Mouse (Mus musculus): ENCODE measurements around the gene Cpxm2. TPM values are rescaled to one million over a fixed set of nuclear protein-coding genes. Genes with fewer than 3 reads are reported as not detected.

The Cpxm2 gene
- polyA plus RNA-seq, 1 experiment = not detected

- WGBS = 67% methylated on average over 5 of the region's 5 CpGs
- no peak overlapping the region for H3K27ac ChIP-seq (ENCODE audit: control insufficient read depth, insufficient read depth, low read depth, low read length, poor library complexity)
- no peak overlapping the region for H3K4me3 ChIP-seq (replicated peaks; ENCODE audit: control insufficient read depth, low read depth, low read length)
- TF ChIP-seq CTCF (IDR thresholded peaks at IDR 0.05; ENCODE audit: control insufficient read depth, insufficient read depth, low read length) (no peak), POLR2A (IDR thresholded peaks at IDR 0.05; ENCODE audit: borderline replicate concordance, control insufficient read depth, low read depth, low read length) (no peak)
- H3K4me1 ChIP-seq (ENCODE audit: control insufficient read depth, insufficient read depth, low read length) = no peaks in the 10 kb centered on the region
Observed at GRCm38 (mm10) chr7:132183892-132184404, 29.4 kb upstream of the Cpxm2 start.

GRCm38 (mm10) chr7:132181586-132182198, 27.2 kb upstream of the Cpxm2 start:
- Histone ChIP-seq H3K27ac (ENCODE audit: control insufficient read depth, insufficient read depth, low read depth, low read length, poor library complexity) (no peak overlapping the region), H3K4me3 (replicated peaks; ENCODE audit: control insufficient read depth, low read depth, low read length) (no peak overlapping the region), H3K4me1 (ENCODE audit: control insufficient read depth, insufficient read depth, low read length) (no peaks in the 10 kb centered on the region)
- no peak for TF ChIP-seq CTCF (IDR thresholded peaks at IDR 0.05; ENCODE audit: control insufficient read depth, insufficient read depth, low read length)
- no peak for TF ChIP-seq POLR2A (IDR thresholded peaks at IDR 0.05; ENCODE audit: borderline replicate concordance, control insufficient read depth, low read depth, low read length)
- WGBS = 84% methylated on average over 4 of the region's 4 CpGs

- no peak for TF ChIP-seq CTCF (IDR thresholded peaks at IDR 0.05; ENCODE audit: control insufficient read depth, insufficient read depth, low read length)
- TF ChIP-seq POLR2A (IDR thresholded peaks at IDR 0.05; ENCODE audit: borderline replicate concordance, control insufficient read depth, low read depth, low read length) = no peak
- WGBS = 81% methylated on average over 3 of the region's 3 CpGs
- no peaks in the 10 kb centered on the region for H3K4me1 ChIP-seq (ENCODE audit: control insufficient read depth, insufficient read depth, low read length)
- no peak overlapping the region for H3K27ac ChIP-seq (ENCODE audit: control insufficient read depth, insufficient read depth, low read depth, low read length, poor library complexity)
- no peak overlapping the region for H3K4me3 ChIP-seq (replicated peaks; ENCODE audit: control insufficient read depth, low read depth, low read length)
Observed at GRCm38 (mm10) chr7:132181042-132181441, 26.5 kb upstream of the Cpxm2 start.

GRCm38 (mm10) chr7:132179049-132179448, 24.5 kb upstream of the Cpxm2 start:
- 50% methylated on average over 1 of the region's 1 CpGs for WGBS
- H3K4me3 ChIP-seq (replicated peaks; ENCODE audit: control insufficient read depth, low read depth, low read length) = no peak overlapping the region
- H3K4me1 ChIP-seq (ENCODE audit: control insufficient read depth, insufficient read depth, low read length) = no peaks in the 10 kb centered on the region
- no peak overlapping the region for H3K27ac ChIP-seq (ENCODE audit: control insufficient read depth, insufficient read depth, low read depth, low read length, poor library complexity)
- TF ChIP-seq POLR2A (IDR thresholded peaks at IDR 0.05; ENCODE audit: borderline replicate concordance, control insufficient read depth, low read depth, low read length) = no peak
- no peak for TF ChIP-seq CTCF (IDR thresholded peaks at IDR 0.05; ENCODE audit: control insufficient read depth, insufficient read depth, low read length)

GRCm38 (mm10) chr7:132174787-132175186, 20.2 kb upstream of the Cpxm2 start:
- no peaks in the 10 kb centered on the region for H3K4me1 ChIP-seq (ENCODE audit: control insufficient read depth, insufficient read depth, low read length)
- TF ChIP-seq CTCF (IDR thresholded peaks at IDR 0.05; ENCODE audit: control insufficient read depth, insufficient read depth, low read length) = no peak
- TF ChIP-seq POLR2A (IDR thresholded peaks at IDR 0.05; ENCODE audit: borderline replicate concordance, control insufficient read depth, low read depth, low read length) = no peak
- no peak overlapping the region for H3K27ac ChIP-seq (ENCODE audit: control insufficient read depth, insufficient read depth, low read depth, low read length, poor library complexity)
- H3K4me3 ChIP-seq (replicated peaks; ENCODE audit: control insufficient read depth, low read depth, low read length) = no peak overlapping the region
- WGBS = 81% methylated on average over 5 of the region's 5 CpGs

GRCm38 (mm10) chr7:132174296-132174695, 19.8 kb upstream of the Cpxm2 start:
- Histone ChIP-seq H3K4me1 (ENCODE audit: control insufficient read depth, insufficient read depth, low read length) (no peaks in the 10 kb centered on the region), H3K4me3 (replicated peaks; ENCODE audit: control insufficient read depth, low read depth, low read length) (no peak overlapping the region), H3K27ac (ENCODE audit: control insufficient read depth, insufficient read depth, low read depth, low read length, poor library complexity) (no peak overlapping the region)
- 60% methylated on average over 2 of the region's 2 CpGs for WGBS
- no peak for TF ChIP-seq CTCF (IDR thresholded peaks at IDR 0.05; ENCODE audit: control insufficient read depth, insufficient read depth, low read length)
- no peak for TF ChIP-seq POLR2A (IDR thresholded peaks at IDR 0.05; ENCODE audit: borderline replicate concordance, control insufficient read depth, low read depth, low read length)

GRCm38 (mm10) chr7:132172220-132172619, 17.7 kb upstream of the Cpxm2 start:
- TF ChIP-seq POLR2A (IDR thresholded peaks at IDR 0.05; ENCODE audit: borderline replicate concordance, control insufficient read depth, low read depth, low read length) (no peak), CTCF (IDR thresholded peaks at IDR 0.05; ENCODE audit: control insufficient read depth, insufficient read depth, low read length) (no peak)
- no peak overlapping the region for H3K27ac ChIP-seq (ENCODE audit: control insufficient read depth, insufficient read depth, low read depth, low read length, poor library complexity)
- H3K4me3 ChIP-seq (replicated peaks; ENCODE audit: control insufficient read depth, low read depth, low read length) = no peak overlapping the region
- H3K4me1 ChIP-seq (ENCODE audit: control insufficient read depth, insufficient read depth, low read length) = no peaks in the 10 kb centered on the region
- WGBS = 68% methylated on average over 5 of the region's 5 CpGs

GRCm38 (mm10) chr7:132171716-132172115, 17.2 kb upstream of the Cpxm2 start:
- no peak overlapping the region for H3K27ac ChIP-seq (ENCODE audit: control insufficient read depth, insufficient read depth, low read depth, low read length, poor library complexity)
- no peak overlapping the region for H3K4me3 ChIP-seq (replicated peaks; ENCODE audit: control insufficient read depth, low read depth, low read length)
- TF ChIP-seq POLR2A (IDR thresholded peaks at IDR 0.05; ENCODE audit: borderline replicate concordance, control insufficient read depth, low read depth, low read length) (no peak), CTCF (IDR thresholded peaks at IDR 0.05; ENCODE audit: control insufficient read depth, insufficient read depth, low read length) (no peak)
- WGBS = 77% methylated on average over 5 of the region's 5 CpGs
- no peaks in the 10 kb centered on the region for H3K4me1 ChIP-seq (ENCODE audit: control insufficient read depth, insufficient read depth, low read length)
